Mouse (Mus musculus): ENCODE results near the gene Lrba.

DNA sequence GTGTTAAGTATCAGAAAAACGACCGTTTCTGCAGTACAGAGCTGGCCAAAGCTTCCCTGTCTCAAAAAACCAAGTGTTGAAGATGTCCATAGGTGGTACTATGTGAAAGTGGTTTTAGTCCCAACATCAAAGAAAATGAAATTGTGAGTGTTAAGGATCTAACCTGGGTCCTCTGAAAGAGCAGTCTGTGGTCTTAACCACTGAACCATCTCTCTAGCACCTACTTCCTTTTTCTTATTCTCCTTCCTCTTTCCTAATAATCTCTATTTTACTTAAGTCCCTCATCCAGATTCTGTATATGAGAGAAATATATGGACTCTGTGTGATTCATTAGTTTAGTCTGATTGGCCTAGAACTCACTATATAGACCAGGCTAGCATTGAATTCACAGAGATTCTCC lies 17.9 kb upstream of the Lrba start:
- TF ChIP-seq CTCF (IDR thresholded peaks at IDR 0.05; ENCODE audit: low read depth) (no peak), EP300 (IDR thresholded peaks at IDR 0.05; ENCODE audit: low read depth) (no peak)
